Mouse (Mus musculus): Measurements from ENCODE around the gene Tubgcp6.

Tubgcp6 gene

GRCm38 (mm10) chr15:89102646-89103045 lies 20.3 kb downstream of the Tubgcp6 start:
- in situ Hi-C loops (cut with MseI, MboI): no loop called here

GRCm38 (mm10) chr15:89100823-89101222 lies 22.1 kb downstream of the Tubgcp6 start:
- in situ Hi-C loops (cut with MseI, MboI): no loop called here

- in situ Hi-C loops (cut with MseI, MboI): no loop called here
Measured at GRCm38 (mm10) chr15:89098616-89099015, 24.3 kb downstream of the Tubgcp6 start.

- in situ Hi-C loops (cut with MseI, MboI): no loop called here
Measured at GRCm38 (mm10) chr15:89097450-89097849, 25.5 kb downstream of the Tubgcp6 start.

- in situ Hi-C loops (cut with MseI, MboI): no loop called here
Measured at GRCm38 (mm10) chr15:89092181-89092580, 30.7 kb downstream of the Tubgcp6 start.

DNA sequence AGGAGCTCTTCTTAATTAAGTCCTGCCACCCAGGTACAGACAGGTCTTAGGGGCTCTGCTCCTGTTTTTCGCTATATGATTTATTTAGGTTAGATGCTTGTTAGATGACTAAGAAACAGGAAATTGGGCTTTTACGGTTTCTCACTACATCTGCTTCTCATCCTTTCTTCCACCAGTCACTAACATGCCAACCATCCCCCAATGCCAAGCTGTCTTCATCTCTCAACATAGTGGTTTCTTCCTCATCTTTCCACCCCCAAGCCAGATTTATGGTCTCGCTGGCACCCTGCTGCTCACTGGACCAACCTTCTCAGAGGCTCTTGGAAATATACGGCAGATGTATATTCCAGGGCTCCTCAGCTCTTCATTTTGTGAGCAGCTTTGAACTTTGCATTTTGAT lies 32.2 kb downstream of the Tubgcp6 start:
- in situ Hi-C loops (cut with MseI, MboI): no loop called here

DNA sequence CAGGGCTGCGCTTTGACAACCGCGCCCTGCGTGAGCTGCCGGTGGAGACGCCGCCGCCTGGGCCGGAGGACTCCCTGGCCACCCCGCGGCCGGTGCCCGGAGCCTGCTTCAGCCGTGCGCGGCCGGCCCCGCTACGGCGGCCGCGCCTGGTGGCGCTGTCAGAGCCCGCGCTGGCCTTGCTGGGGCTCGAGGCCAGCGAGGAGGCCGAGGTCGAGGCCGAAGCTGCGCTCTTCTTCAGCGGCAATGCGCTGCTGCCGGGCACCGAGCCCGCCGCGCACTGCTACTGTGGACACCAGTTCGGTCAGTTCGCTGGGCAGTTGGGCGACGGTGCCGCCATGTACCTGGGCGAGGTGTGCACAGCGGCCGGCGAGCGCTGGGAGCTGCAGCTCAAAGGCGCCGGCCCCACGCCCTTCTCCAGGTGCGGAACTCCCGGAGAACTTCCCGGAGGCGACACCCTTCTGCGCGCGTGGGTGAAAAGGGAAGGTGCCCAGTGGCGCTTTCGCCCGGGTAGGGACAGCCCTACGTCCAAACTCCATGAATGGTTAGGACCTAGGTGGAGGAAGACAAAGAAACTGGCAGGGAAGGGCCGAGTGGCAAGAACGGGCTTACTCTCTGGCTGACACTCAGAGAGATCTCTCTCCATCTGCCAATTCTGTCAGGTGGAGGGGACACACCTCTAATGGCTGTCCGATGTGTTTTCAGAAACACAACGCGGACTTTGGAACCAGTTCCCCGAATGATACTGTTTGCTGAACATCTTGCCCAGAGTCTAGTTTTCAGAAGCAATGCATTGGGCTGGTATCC lies 33.5 kb downstream of the Tubgcp6 start:
- in situ Hi-C loops (cut with MseI, MboI): no loop called here

DNA sequence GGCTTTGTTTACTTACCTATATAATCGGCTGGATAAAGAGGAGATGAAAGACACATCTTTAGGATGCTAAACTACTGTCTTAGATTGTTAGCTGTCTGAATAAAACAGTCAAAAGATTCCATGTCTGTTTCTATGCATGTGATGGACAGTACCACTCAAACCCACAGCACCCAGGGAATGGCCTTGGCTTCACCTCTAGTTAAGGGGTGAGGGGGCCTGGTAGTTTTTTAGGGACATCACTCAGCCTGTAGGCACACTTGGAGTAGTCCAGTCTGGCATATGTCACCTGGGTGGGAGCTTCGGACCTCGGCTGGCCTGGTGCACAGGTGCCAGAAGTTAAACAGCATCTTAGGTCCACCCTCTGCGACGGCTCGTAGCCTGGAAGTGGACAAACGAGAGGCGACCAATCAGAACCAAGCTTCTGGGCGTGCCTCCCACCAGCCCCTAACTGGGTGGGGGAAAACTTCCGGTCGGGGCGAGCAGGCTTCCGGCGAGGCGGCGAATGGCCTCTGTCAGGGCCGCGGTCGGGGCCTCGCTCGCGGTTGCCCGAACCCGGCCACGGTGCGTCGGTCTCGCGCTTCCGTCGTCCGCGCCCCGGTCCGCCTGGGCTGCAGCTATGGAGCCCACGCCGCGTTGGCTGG lies 34.2 kb downstream of the Tubgcp6 start, which contains the start of gene Selenoo:
Selenoo (plus strand) TSS at position 478 of the 641 bp plus-strand sequence.
- in situ Hi-C loops (cut with MseI, MboI): no loop called here

DNA sequence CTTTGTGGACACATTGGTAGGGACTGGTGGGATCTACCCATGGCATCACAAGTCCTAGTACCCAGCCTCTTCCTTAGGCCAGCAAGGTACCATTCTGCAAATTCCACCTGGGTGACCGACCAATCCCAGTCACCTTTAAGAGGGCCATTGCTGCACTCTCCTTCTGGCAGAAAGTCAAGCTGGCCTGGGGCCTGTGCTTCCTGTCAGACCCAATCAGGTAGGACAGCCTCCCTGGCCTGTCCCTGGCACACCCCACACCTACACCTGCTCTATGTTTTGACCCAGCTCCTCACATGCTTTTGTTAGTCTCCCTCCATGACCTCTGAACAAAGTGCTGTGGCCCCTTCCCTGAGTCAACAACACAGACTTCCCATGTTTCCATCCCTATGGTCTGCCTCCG lies 38.1 kb downstream of the Tubgcp6 start:
- in situ Hi-C loops (cut with MseI, MboI): no loop called here

DNA sequence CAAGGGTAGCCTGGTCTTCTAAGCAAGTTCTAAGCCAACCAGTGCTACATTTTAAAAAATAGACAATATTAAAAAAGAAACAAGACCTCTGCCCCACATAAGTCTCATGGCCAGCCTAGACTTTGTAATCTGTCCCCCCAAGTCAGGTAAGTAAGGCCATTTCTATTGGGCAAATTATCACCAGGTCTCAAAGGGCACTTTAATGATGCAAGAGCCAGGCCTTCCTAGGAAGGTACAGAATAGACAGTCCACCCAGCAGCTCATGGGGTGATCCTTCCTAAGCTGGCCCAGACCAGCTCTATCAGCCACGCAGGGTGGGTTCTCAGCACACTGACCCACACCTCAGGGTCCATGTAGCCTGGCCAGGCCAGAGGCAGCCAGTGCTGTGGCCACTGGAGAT lies 39.0 kb downstream of the Tubgcp6 start:
- in situ Hi-C loops (cut with MseI, MboI): no loop called here

DNA sequence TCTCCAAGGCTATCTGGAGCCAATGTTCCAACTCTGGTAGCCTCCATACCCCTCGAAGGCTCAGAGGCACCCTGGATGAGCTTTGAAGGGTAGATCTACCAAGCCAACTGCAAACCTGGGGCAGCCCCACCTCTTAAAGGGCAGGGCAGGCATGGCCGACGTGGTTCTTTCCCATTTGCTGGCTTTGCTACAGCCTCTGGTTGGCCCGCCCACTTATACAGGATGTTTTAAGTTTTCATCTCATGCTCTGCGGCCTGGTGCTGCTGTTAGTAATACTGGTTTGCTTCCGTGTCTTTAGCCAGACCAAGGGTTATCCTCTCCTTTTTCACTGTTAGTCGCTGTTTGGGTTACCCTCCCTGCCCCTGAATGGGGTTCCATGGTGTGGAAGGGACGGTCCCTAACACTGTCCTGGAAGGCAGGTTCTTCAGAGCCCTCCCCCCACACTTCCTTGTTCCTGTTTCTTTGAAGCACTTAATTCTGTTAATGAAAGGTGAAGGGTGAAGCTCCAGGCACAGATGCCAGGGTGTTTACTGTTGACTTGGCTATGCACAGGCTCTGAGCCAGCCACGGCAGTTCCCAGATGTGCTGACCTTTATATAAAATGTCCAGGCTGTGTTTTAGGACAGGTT lies 44.6 kb downstream of the Tubgcp6 start:
- in situ Hi-C loops (cut with MseI, MboI): no loop called here

DNA sequence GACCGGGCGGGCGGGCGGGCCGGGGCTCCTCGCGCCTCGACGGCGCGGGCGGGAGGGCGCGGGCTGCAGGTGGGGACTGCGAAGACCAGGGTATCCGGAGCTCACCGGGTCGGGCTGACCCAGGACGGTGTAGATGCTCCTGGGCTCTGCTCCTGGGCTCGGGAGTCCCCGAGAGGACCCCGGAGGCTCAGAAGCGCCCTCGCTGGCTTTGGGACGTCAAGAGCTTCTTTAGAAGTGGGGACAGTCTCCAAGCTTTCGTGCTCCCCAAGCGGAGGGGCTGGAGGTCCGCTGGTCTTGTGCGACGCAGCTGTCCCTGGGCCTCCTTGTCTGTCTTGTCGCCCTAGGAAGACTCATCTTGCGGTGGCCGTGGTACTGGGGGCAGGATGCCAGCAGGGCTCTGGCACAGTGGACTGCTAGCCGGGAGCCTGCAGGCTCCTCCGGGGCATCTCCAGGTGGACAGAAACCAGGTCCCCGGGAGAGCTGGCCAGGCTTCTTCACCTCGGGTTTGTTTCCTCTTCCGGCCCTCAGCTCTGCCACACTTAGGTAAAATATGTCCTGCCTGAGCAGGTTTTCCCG lies 46.7 kb downstream of the Tubgcp6 start:
- in situ Hi-C loops (cut with MseI, MboI): no loop called here

GRCm38 (mm10) chr15:89075478-89076147 lies 47.3 kb downstream of the Tubgcp6 start:
- in situ Hi-C loops (cut with MseI, MboI): no loop called here

- in situ Hi-C loops (cut with MseI, MboI): no loop called here
Measured at GRCm38 (mm10) chr15:89074613-89075477, 48.1 kb downstream of the Tubgcp6 start, which contains the start of gene Trabd. Gene Trabd, plus strand, starts transcription at chr15:89075124.

DNA sequence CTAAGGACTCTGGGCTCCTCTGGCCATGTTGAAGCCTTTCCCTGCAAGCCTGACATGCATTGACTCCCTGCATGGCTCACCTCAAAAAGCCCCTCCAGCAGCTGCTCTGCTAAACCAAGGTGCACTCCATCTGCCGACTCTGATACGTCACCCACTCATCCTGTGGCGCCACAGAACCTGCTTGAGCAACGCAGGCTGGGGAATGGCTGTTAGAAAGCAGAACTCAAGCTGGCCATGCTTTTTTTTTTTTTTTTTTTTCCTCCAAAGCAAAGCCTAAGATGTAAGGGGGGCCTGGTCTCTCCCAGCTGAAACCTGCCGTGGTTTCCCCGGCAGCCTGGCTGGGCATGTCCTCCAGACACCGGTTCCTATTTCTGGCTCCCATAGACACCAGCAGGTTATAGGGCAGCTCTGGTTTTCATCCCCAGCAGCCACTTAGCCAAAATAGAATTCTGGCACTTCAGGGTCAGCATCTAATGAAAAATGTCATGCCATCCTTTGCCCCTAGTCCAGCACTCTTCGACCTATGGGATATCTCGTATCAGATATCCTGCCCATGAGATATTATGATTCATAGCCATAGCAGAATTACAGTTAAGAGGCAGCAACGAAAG lies 48.8 kb downstream of the Tubgcp6 start:
- in situ Hi-C loops (cut with MseI, MboI): no loop called here

- in situ Hi-C loops (cut with MseI, MboI): no loop called here
Measured at GRCm38 (mm10) chr15:89070606-89071005, 52.3 kb downstream of the Tubgcp6 start.

- in situ Hi-C loops (cut with MseI, MboI): no loop called here
Measured at GRCm38 (mm10) chr15:89069336-89069840, 53.5 kb downstream of the Tubgcp6 start.

- in situ Hi-C loops (cut with MseI, MboI): no loop called here
Measured at GRCm38 (mm10) chr15:89068226-89068625, 54.7 kb downstream of the Tubgcp6 start.

DNA sequence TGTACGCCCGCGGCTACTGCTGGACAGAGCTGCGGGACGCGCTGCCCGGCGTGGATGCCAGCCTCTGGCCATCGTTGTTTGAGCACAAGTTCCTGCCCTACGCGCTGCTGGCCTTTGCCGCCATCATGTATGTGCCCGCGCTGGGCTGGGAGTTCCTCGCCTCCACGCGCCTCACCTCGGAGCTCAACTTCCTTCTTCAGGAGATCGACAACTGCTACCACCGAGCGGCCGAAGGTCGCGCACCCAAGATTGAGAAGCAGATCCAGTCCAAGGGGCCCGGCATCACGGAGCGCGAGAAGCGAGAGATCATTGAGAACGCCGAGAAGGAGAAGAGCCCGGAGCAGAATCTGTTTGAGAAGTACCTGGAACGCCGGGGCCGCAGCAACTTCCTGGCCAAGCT lies 55.3 kb downstream of the Tubgcp6 start:
- in situ Hi-C loops (cut with MseI, MboI): no loop called here

- in situ Hi-C loops (cut with MseI, MboI): no loop called here
Measured at GRCm38 (mm10) chr15:89064891-89065290, 58.0 kb downstream of the Tubgcp6 start.
